Mouse (Mus musculus): Measurements from ENCODE around the gene Capsl. TPM values are rescaled to one million over a fixed set of nuclear protein-coding genes. Genes with fewer than 3 reads are reported as not detected.

Gene Capsl
- total RNA-seq, 1 experiment: 10.6 TPM

- Histone ChIP-seq H3K27ac (ENCODE audit: insufficient read depth, low read depth, low read length, poor library complexity, severe bottlenecking) (no peak overlapping the region), H3K9me3 (ENCODE audit: control insufficient read depth, insufficient read depth, low read depth, low read length) (no peaks in the 10 kb centered on the region), H3K4me1 (ENCODE audit: control insufficient read depth in 2 of 2, insufficient read depth in 2 of 2, low read length in 2 of 2, poor library complexity in 1 of 2) (no peaks in the 10 kb centered on the region), H3K9ac (ENCODE audit: insufficient read depth, low read depth, low read length, poor library complexity, severe bottlenecking) (no peak overlapping the region), H3K36me3 (ENCODE audit: control insufficient read depth, insufficient read depth, low read length, poor library complexity, severe bottlenecking) (no peaks in the 10 kb centered on the region), H3K4me3 (ENCODE audit: insufficient read depth in 1 of 2, low read depth in 1 of 2, low read length in 2 of 2, poor library complexity in 1 of 2, severe bottlenecking in 1 of 2) (no peak overlapping the region)
- no peak for TF ChIP-seq ZC3H11A (IDR thresholded peaks at IDR 0.05; ENCODE audit: borderline replicate concordance, low read depth, low read length)
- TF ChIP-seq CHD2 (IDR thresholded peaks at IDR 0.05; ENCODE audit: low read depth, low read length): no peak
- TF ChIP-seq MAFK (IDR thresholded peaks at IDR 0.05; ENCODE audit: insufficient read depth, low read depth, low read length): no peak
- TF ChIP-seq HCFC1 (IDR thresholded peaks at IDR 0.05; ENCODE audit: borderline replicate concordance, insufficient read depth, low read length): no peak
- no peak for TF ChIP-seq ZNF384 (IDR thresholded peaks at IDR 0.05; ENCODE audit: low read depth, low read length)
- DNase-seq (ENCODE audit: low read depth, low spot score): no peak
- in situ Hi-C loops (cut with MboI; ENCODE audit: low sequenced_read_pairs in 2 of 2, unreplicated experiment in 2 of 2): no loop called here
Measured at GRCm38 (mm10) chr15:9492077-9492476, 56.2 kb downstream of the Capsl start.

Other genes with a start within 250 kb of the Capsl start
- gene Ugt3a1, start 159.1 kb upstream of the Capsl start, total RNA-seq (2012; rRNA removed): not detected in 2 replicates
- not detected in 2 replicates for gene Ugt3a2, start 100.5 kb upstream of the Capsl start, total RNA-seq (2012; rRNA removed)
- not detected in 2 replicates for gene Il7r, start 94.1 kb downstream of the Capsl start, total RNA-seq (2012; rRNA removed)

All from ES-E14 (cell line).